31 mouse cellular contexts compared by ENCODE assay signal in genomic region chr7:72222532-72222931, GRCm38 (mm10).
DNase-seq lines count a peak whose midpoint lies in the region; ATAC-seq and TF ChIP-seq lines count a peak whose summit lies in the region.
"Had no signal": no experiment of that assay in that cellular context is flagged by ENCODE, and none has a peak within 500 bp of the region (broad histone marks: within the 10 kb centered on the region; RNA-seq: fewer than 3 reads in every experiment).

No protein-coding gene starts in this region.

- no peak overlapping the region for H3K27ac ChIP-seq in hindbrain, postnatal 0 days
- no peak overlapping the region for H3K27ac ChIP-seq in hindbrain, embryonic 14.5 days
- H3K27ac ChIP-seq in liver, adult 2 months (replicated peaks; ENCODE audit: insufficient read depth, low read depth, low read length) = no peak overlapping the region
- no peak overlapping the region for H3K27ac ChIP-seq in liver, embryonic 11.5 days (ENCODE audit: low read depth, low read length)
- no peak overlapping the region for H3K27ac ChIP-seq in neural tube, embryonic 15.5 days (replicated peaks)
- no peak overlapping the region for H3K27ac ChIP-seq in stomach, postnatal 0 days (replicated peaks)
- H3K27ac ChIP-seq: embryonic facial prominence, embryonic 15.5 days; heart, embryonic 15.5 days; hindbrain, embryonic 15.5 days; liver, embryonic 15.5 days; neural tube, embryonic 12.5 days had no signal

- TF ChIP-seq POLR2A in liver, adult 2 months (IDR thresholded peaks at IDR 0.05; ENCODE audit: extremely low read depth, insufficient read depth, low read length) = no peak

- no peak for ATAC-seq in hindbrain, postnatal 0 days
- ATAC-seq in hindbrain, embryonic 14.5 days (ENCODE audit: low FRiP score) = no peak
- no peak for ATAC-seq in liver, embryonic 11.5 days (replicated peaks; ENCODE audit: low FRiP score)
- no peak for ATAC-seq in neural tube, embryonic 15.5 days (ENCODE audit: low FRiP score)
- no peak for ATAC-seq in stomach, postnatal 0 days (ENCODE audit: low FRiP score, low TSS enrichment)
- ATAC-seq: activated CD4-positive, CD25-positive, alpha-beta regulatory T cell, adult 4 months; forebrain, embryonic 16.5 days; intestine, embryonic 16.5 days had no signal

- 71% methylated on average over 8 of the region's 8 CpGs for WGBS in hindbrain, postnatal 0 days
- WGBS in hindbrain, embryonic 14.5 days = 84% methylated on average over 8 of the region's 8 CpGs
- WGBS in liver, adult 2 months = 70% methylated on average over 8 of the region's 8 CpGs
- WGBS in liver, embryonic 11.5 days = 82% methylated on average over 8 of the region's 8 CpGs
- WGBS in neural tube, embryonic 15.5 days = 65% methylated on average over 8 of the region's 8 CpGs
- 81% methylated on average over 8 of the region's 8 CpGs for WGBS in stomach, postnatal 0 days

- DNase-seq in hindbrain, postnatal 0 days (ENCODE audit: low spot score) = peak; percentile 34
- no peak for DNase-seq in hindbrain, embryonic 14.5 days (ENCODE audit: low spot score)
- peak; percentile 50 for DNase-seq in liver, adult 2 months (ENCODE audit: extremely low read depth, low read depth, low spot score)
- no peak for DNase-seq in liver, embryonic 11.5 days (ENCODE audit: low spot score)
- DNase-seq in neural tube, embryonic 10.5 days (ENCODE audit: extremely low spot score, low spot score) = no peak
- DNase-seq in stomach, postnatal 0 days (ENCODE audit: low spot score) = no peak
- DNase-seq in MN1 (ENCODE audit: low spot score) = no peak
- DNase-seq: adrenal gland, adult 8-10 months; B cell, adult 2 months; cerebellum, adult 18-20 months; cerebellum, postnatal 25 days; gastrocnemius, postnatal 25 days; heart, postnatal 4 days; kidney, postnatal 36 days; layer of hippocampus, adult 9-11 months; lung, postnatal 10 days; retina, postnatal 1 day; right cerebral cortex, postnatal 25 days; thymus, postnatal 14 days had no signal

- H3K4me2 ChIP-seq in hindbrain, postnatal 0 days (ENCODE audit: low read depth, low read length) = no peak overlapping the region
- no peak overlapping the region for H3K4me2 ChIP-seq in hindbrain, embryonic 14.5 days (replicated peaks)
- no peak overlapping the region for H3K4me2 ChIP-seq in liver, embryonic 11.5 days
- peak overlapping the region; percentile 13; the same call in 1 of the 2 replicates for H3K4me2 ChIP-seq in neural tube, embryonic 15.5 days
- no peak overlapping the region for H3K4me2 ChIP-seq in stomach, postnatal 0 days (replicated peaks; ENCODE audit: low read depth)
- H3K4me2 ChIP-seq: embryonic facial prominence, embryonic 15.5 days; heart, embryonic 15.5 days; hindbrain, embryonic 15.5 days; liver, embryonic 15.5 days; neural tube, embryonic 12.5 days had no signal

- H3K9me3 ChIP-seq in hindbrain, postnatal 0 days (ENCODE audit: low read length) = no peaks in the 10 kb centered on the region
- no peaks in the 10 kb centered on the region for H3K9me3 ChIP-seq in hindbrain, embryonic 14.5 days (ENCODE audit: control insufficient read depth, low read length)
- no peaks in the 10 kb centered on the region for H3K9me3 ChIP-seq in liver, embryonic 11.5 days (ENCODE audit: control insufficient read depth, low read length)
- no peaks in the 10 kb centered on the region for H3K9me3 ChIP-seq in neural tube, embryonic 15.5 days (replicated peaks)
- no peaks in the 10 kb centered on the region for H3K9me3 ChIP-seq in stomach, postnatal 0 days (ENCODE audit: control insufficient read depth, low read length)
- H3K9me3 ChIP-seq: embryonic facial prominence, embryonic 15.5 days; heart, embryonic 15.5 days; hindbrain, embryonic 15.5 days; liver, embryonic 15.5 days; megakaryocyte, embryonic 14.5 days; neural tube, embryonic 12.5 days had no signal

- no peak overlapping the region for H3K4me3 ChIP-seq in hindbrain, postnatal 0 days (ENCODE audit: low read length)
- no peak overlapping the region for H3K4me3 ChIP-seq in hindbrain, embryonic 14.5 days (replicated peaks; ENCODE audit: low read length)
- H3K4me3 ChIP-seq in liver, adult 2 months (ENCODE audit: insufficient read depth, low read depth, low read length) = no peak overlapping the region
- no peak overlapping the region for H3K4me3 ChIP-seq in liver, embryonic 11.5 days (ENCODE audit: low read depth, low read length)
- no peak overlapping the region for H3K4me3 ChIP-seq in neural tube, embryonic 15.5 days (replicated peaks)
- H3K4me3 ChIP-seq in stomach, postnatal 0 days (ENCODE audit: low read depth, low read length) = no peak overlapping the region
- H3K4me3 ChIP-seq: embryonic facial prominence, embryonic 15.5 days; heart, embryonic 15.5 days; hindbrain, embryonic 15.5 days; liver, embryonic 15.5 days; megakaryocyte, embryonic 14.5 days; neural tube, embryonic 12.5 days had no signal

- no peak for TF ChIP-seq EP300 in stomach, postnatal 0 days (optimal IDR thresholded peaks at IDR 0.05)

- H3K27me3 ChIP-seq in hindbrain, postnatal 0 days (ENCODE audit: insufficient read depth, low read length) = no peaks in the 10 kb centered on the region
- no peaks in the 10 kb centered on the region for H3K27me3 ChIP-seq in hindbrain, embryonic 14.5 days (ENCODE audit: control insufficient read depth, insufficient read depth, low read length)
- H3K27me3 ChIP-seq in liver, adult 2 months (ENCODE audit: control insufficient read depth, insufficient read depth, low read length) = no peaks in the 10 kb centered on the region
- H3K27me3 ChIP-seq in liver, embryonic 11.5 days (replicated peaks; ENCODE audit: control insufficient read depth, insufficient read depth, low read length) = no peaks in the 10 kb centered on the region
- no peaks in the 10 kb centered on the region for H3K27me3 ChIP-seq in neural tube, embryonic 15.5 days (replicated peaks)
- no peaks in the 10 kb centered on the region for H3K27me3 ChIP-seq in stomach, postnatal 0 days (ENCODE audit: control insufficient read depth, insufficient read depth, low read length)
- H3K27me3 ChIP-seq: CH12.LX; embryonic facial prominence, embryonic 15.5 days; heart, embryonic 15.5 days; hindbrain, embryonic 15.5 days; liver, embryonic 15.5 days; megakaryocyte, embryonic 14.5 days; neural tube, embryonic 12.5 days had no signal

- H3K4me1 ChIP-seq in hindbrain, postnatal 0 days (ENCODE audit: insufficient read depth, low read length) = no peaks in the 10 kb centered on the region
- no peaks in the 10 kb centered on the region for H3K4me1 ChIP-seq in hindbrain, embryonic 14.5 days (replicated peaks; ENCODE audit: control insufficient read depth, insufficient read depth, low read length)
- no peaks in the 10 kb centered on the region; the same call in 1 of the 2 replicates for H3K4me1 ChIP-seq in liver, adult 2 months (ENCODE audit: control insufficient read depth, insufficient read depth, low read length)
- H3K4me1 ChIP-seq in liver, embryonic 11.5 days (replicated peaks; ENCODE audit: control insufficient read depth, insufficient read depth, low read length) = no peaks in the 10 kb centered on the region
- H3K4me1 ChIP-seq in neural tube, embryonic 15.5 days = no peaks in the 10 kb centered on the region
- no peaks in the 10 kb centered on the region for H3K4me1 ChIP-seq in stomach, postnatal 0 days (replicated peaks; ENCODE audit: control insufficient read depth, insufficient read depth)
- H3K4me1 ChIP-seq: embryonic facial prominence, embryonic 15.5 days; heart, embryonic 15.5 days; hindbrain, embryonic 15.5 days; liver, embryonic 15.5 days; megakaryocyte, embryonic 14.5 days; neural tube, embryonic 12.5 days had no signal

- H3K9ac ChIP-seq in hindbrain, postnatal 0 days (replicated peaks; ENCODE audit: low read length) = no peak overlapping the region
- H3K9ac ChIP-seq in hindbrain, embryonic 14.5 days = no peak overlapping the region
- no peak overlapping the region for H3K9ac ChIP-seq in liver, adult 2 months (ENCODE audit: low read depth, low read length)
- H3K9ac ChIP-seq in liver, embryonic 11.5 days (ENCODE audit: low read depth, low read length) = no peak overlapping the region
- no peak overlapping the region for H3K9ac ChIP-seq in neural tube, embryonic 15.5 days (replicated peaks)
- no peak overlapping the region for H3K9ac ChIP-seq in stomach, postnatal 0 days (ENCODE audit: low read length)
- H3K9ac ChIP-seq: embryonic facial prominence, embryonic 15.5 days; heart, embryonic 15.5 days; hindbrain, embryonic 15.5 days; liver, embryonic 15.5 days; neural tube, embryonic 12.5 days had no signal

- peak; percentile 37; the same call in 1 of the 2 replicates for TF ChIP-seq CTCF in hindbrain, postnatal 0 days (IDR thresholded peaks at IDR 0.05; ENCODE audit: low read depth)
- TF ChIP-seq CTCF in liver, adult 2 months (IDR thresholded peaks at IDR 0.05; ENCODE audit: low read depth, low read length) = no peak
- TF ChIP-seq CTCF in stomach, postnatal 0 days (IDR thresholded peaks at IDR 0.05; ENCODE audit: low read depth) = peak; percentile 30; the same call in 1 of the 2 replicates

- H3K36me3 ChIP-seq in hindbrain, postnatal 0 days (ENCODE audit: insufficient read depth, low read length) = no peaks in the 10 kb centered on the region
- no peaks in the 10 kb centered on the region for H3K36me3 ChIP-seq in hindbrain, embryonic 14.5 days (replicated peaks; ENCODE audit: control insufficient read depth, insufficient read depth)
- H3K36me3 ChIP-seq in liver, adult 2 months (ENCODE audit: control insufficient read depth, insufficient read depth, low read length) = peaks cover 3% of the 10 kb centered on the region
- H3K36me3 ChIP-seq in liver, embryonic 11.5 days (ENCODE audit: control insufficient read depth, insufficient read depth, low read length) = no peaks in the 10 kb centered on the region
- no peaks in the 10 kb centered on the region for H3K36me3 ChIP-seq in neural tube, embryonic 15.5 days
- no peaks in the 10 kb centered on the region for H3K36me3 ChIP-seq in stomach, postnatal 0 days (ENCODE audit: control insufficient read depth, insufficient read depth, low read length)
- H3K36me3 ChIP-seq: embryonic facial prominence, embryonic 15.5 days; G1E; heart, embryonic 15.5 days; hindbrain, embryonic 15.5 days; liver, embryonic 15.5 days; neural tube, embryonic 12.5 days had no signal

- no peaks in the 10 kb centered on the region for H3K79me2 ChIP-seq in liver, adult 2 months (ENCODE audit: control insufficient read depth, insufficient read depth, low read length)

Comparison
In these comparisons a context has a peak if more than half of its experiments do, and no peak if none do; other contexts are left out.
1. DNase-seq: peak in hindbrain, postnatal 0 days (single experiment) and liver, adult 2 months (single experiment); none in hindbrain, embryonic 14.5 days (single experiment), liver, embryonic 11.5 days (single experiment), neural tube, embryonic 10.5 days (single experiment), stomach, postnatal 0 days (single experiment) and MN1 (single experiment).